Mouse (Mus musculus) lung, postnatal 0 days (tissue): ENCODE results near the gene Cdc37l1.

ENCODE experiments used
- CTCF ChIP-seq: IDR thresholded peaks from 2 replicates; pipeline ENCODE4 v1.5.1; 2016; ENCODE audit warnings: antibody characterized with exemption, mild to moderate bottlenecking
- EP300 ChIP-seq: IDR thresholded peaks from 2 replicates; pipeline ENCODE4 v1.6.1; 2016; ENCODE audit warnings: antibody characterized with exemption, mild to moderate bottlenecking, control low read depth

GRCm38 (mm10) chr19:29031788-29032187 is 41.6 kb downstream of the Cdc37l1 start:
- TF ChIP-seq CTCF, result no peak
- no peak for TF ChIP-seq EP300
